Mouse (Mus musculus): ENCODE measurements around the gene Lhfpl5.
"Not testable (repeated sequence)": the region's sequence is repeated elsewhere in the genome, so short reads cannot be mapped to it uniquely, and the experiment has no call there.

Gene Lhfpl5

GRCm38 (mm10) chr17:28575244-28576125 is at the start of gene Lhfpl5:
Lhfpl5 (plus strand) TSS chr17:28575641.
- DNase-seq (ENCODE audit: low spot score): no peak

- no peak for DNase-seq (ENCODE audit: low spot score)
Measured at GRCm38 (mm10) chr17:28527184-28528042, 48.0 kb upstream of the Lhfpl5 start.

- DNase-seq (ENCODE audit: low spot score): no peak
Measured at GRCm38 (mm10) chr17:28528043-28528351, 47.4 kb upstream of the Lhfpl5 start.

GRCm38 (mm10) chr17:28529116-28529515 is 46.3 kb upstream of the Lhfpl5 start:
- DNase-seq (ENCODE audit: low spot score): no peak

- no peak for DNase-seq (ENCODE audit: low spot score)
Measured at GRCm38 (mm10) chr17:28530506-28530905, 44.9 kb upstream of the Lhfpl5 start, which contains the start of gene Armc12. Armc12 (plus strand) TSS chr17:28530806.

GRCm38 (mm10) chr17:28531946-28532345 is 43.5 kb upstream of the Lhfpl5 start:
- no peak for DNase-seq (ENCODE audit: low spot score)

GRCm38 (mm10) chr17:28532557-28532956 is 42.9 kb upstream of the Lhfpl5 start:
- no peak for DNase-seq (ENCODE audit: low spot score)

- no peak for DNase-seq (ENCODE audit: low spot score)
Measured at GRCm38 (mm10) chr17:28533327-28533726, 42.1 kb upstream of the Lhfpl5 start.

- DNase-seq (ENCODE audit: low spot score): no peak
Measured at GRCm38 (mm10) chr17:28537881-28538280, 37.6 kb upstream of the Lhfpl5 start.

- no peak for DNase-seq (ENCODE audit: low spot score)
Measured at GRCm38 (mm10) chr17:28546925-28547324, 28.5 kb upstream of the Lhfpl5 start.

- DNase-seq (ENCODE audit: low spot score): no peak
Measured at GRCm38 (mm10) chr17:28548550-28548949, 26.9 kb upstream of the Lhfpl5 start.

- DNase-seq (ENCODE audit: low spot score): no peak
Measured at GRCm38 (mm10) chr17:28549111-28549510, 26.3 kb upstream of the Lhfpl5 start, which contains the start of gene Clpsl2. Clpsl2 (plus strand) TSS chr17:28549411.

- peak; percentile 46 for DNase-seq (ENCODE audit: low spot score)
Measured at GRCm38 (mm10) chr17:28553040-28553793, 22.2 kb upstream of the Lhfpl5 start.

- DNase-seq (ENCODE audit: low spot score): not testable (repeated sequence)
Measured at GRCm38 (mm10) chr17:28554021-28554420, 21.4 kb upstream of the Lhfpl5 start.

- DNase-seq (ENCODE audit: low spot score): no peak
Measured at GRCm38 (mm10) chr17:28556635-28557396, 18.6 kb upstream of the Lhfpl5 start.

GRCm38 (mm10) chr17:28557772-28558171 is 17.7 kb upstream of the Lhfpl5 start:
- no peak for DNase-seq (ENCODE audit: low spot score)

- no peak for DNase-seq (ENCODE audit: low spot score)
Measured at GRCm38 (mm10) chr17:28560598-28560997, 14.8 kb upstream of the Lhfpl5 start, which contains the start of gene Clps. Clps (minus strand) TSS chr17:28560766.

- DNase-seq (ENCODE audit: low spot score): no peak
Measured at GRCm38 (mm10) chr17:28561613-28562012, 13.8 kb upstream of the Lhfpl5 start.

- no peak for DNase-seq (ENCODE audit: low spot score)
Measured at GRCm38 (mm10) chr17:28565181-28565580, 10.3 kb upstream of the Lhfpl5 start.

- DNase-seq (ENCODE audit: low spot score): no peak
Measured at GRCm38 (mm10) chr17:28567541-28567940, 7.9 kb upstream of the Lhfpl5 start.

- no peak for DNase-seq (ENCODE audit: low spot score)
Measured at GRCm38 (mm10) chr17:28571868-28572267, 3.6 kb upstream of the Lhfpl5 start.

Measured in left cerebral cortex, adult 11 months (tissue).